Mouse (Mus musculus) heart, postnatal 4 days (tissue): ENCODE measurements at regions not wholly inside any gene's neighbourhood (a gene's known extent, or its start where the extent isn't known, plus 50 kb on each side); places are given as distances from the start of the nearest gene placed in this dataset.

Source experiments
- DNase-seq: peaks from one replicate; pipeline ENCODE4 v3.0.0; 2021

DNA sequence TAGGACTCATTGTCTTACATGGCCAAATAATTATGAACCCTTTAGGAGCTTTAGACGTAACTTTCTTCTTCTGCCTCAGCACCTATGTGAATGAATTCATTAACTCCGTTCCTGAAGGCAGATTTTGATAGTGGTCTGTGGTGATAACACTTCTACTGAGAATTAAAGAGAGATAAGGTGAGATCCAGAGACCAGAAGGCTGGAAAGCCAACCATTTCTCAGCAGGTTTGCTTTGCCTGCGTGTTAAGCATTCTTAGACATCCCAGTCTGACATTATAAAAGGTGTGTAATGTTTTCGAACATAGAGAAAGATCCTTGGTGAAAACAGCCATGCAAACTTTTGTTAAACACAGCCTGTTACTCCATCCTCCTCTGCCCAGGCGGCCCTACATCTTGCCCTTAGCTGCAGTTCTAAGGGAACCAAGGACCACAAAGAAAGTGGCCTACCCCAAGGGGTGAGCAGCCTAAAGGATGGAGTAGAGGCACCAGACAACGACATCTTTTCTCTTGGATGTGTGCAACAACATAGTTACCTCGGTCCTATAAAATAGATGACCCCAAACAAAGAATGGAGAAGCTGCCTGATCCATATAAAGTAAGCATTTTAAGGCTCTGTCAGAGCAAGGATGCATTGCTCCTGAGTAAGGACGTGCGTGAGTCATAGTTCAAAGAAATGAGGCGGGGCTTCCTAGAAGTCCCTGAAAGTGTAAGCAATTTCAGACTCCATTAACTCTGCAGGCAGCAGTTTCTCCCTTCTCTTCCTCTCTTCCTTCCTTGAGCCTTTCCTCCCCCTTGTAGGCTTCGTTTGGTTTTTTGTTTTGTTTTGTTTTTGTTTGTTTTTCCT, 55.1 kb upstream of the Xpr1 start:
- no peak for DNase-seq

GRCm38 (mm10) chr1:155472956-155473646, 55.9 kb upstream of the Xpr1 start:
- no peak for DNase-seq

GRCm38 (mm10) chr1:155474973-155475372, 57.8 kb upstream of the Xpr1 start:
- no peak for DNase-seq

GRCm38 (mm10) chr1:155476237-155476636, 59.0 kb upstream of the Xpr1 start:
- no peak for DNase-seq

GRCm38 (mm10) chr1:155482148-155482547, 64.9 kb upstream of the Xpr1 start:
- DNase-seq = no peak

DNA sequence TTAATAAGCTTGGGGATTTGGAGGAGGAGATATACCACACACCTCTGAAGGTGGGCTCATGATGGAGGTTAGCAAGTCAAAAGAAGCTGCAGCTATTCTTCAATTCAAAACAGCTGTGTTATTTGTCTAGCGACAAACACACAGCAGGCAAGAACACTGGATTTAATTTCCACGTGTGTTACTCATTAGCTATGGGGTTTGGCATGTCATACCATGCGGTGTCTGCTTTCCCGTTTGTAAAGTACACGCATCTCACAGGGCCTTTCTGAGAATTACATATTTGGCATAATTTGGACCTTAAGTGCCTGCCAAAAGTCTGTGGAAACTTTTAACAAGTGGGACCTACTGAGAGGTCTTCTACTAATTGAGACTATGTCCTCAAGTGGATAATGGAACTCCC, 65.5 kb upstream of the Xpr1 start:
- no peak for DNase-seq

DNA sequence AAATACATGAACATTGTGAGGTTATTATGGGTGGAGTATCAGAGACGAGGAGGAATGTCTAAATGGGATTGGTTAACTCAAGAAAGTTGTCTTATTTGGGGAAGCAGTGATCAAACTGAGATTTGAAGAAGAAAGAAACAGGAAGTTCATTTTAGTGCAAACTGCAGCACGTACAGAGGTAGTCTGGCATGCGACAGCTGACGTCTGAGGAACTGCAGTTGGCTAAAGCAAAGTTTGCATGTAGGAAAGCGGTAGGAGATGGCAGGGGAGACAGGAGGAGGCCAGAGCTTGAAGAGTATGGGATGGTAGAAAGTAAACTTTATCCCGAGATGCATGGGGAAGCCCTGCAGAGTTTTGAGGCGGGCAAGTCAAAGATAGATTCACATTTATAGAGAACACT, 66.5 kb upstream of the Xpr1 start:
- no peak for DNase-seq

DNA sequence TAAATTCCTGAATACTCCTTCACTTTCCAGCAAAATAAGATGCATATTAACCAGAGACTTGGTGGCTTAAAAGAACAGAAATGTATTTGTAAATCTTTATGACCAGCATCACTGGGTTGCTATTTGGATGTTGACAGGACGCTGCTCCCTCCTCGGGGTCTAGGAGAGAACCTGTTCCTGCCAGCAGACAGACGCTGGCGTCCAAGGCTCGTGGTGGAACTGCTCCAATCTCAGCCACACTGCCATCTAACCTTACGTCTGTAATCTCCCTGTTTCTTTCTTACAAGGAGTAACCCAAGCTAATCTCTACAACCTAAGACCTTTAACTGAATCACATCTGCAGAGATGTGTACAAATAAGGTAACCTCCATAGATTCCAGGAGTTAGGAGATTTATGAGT, 70.1 kb upstream of the Acbd6 start:
- no peak for DNase-seq

DNA sequence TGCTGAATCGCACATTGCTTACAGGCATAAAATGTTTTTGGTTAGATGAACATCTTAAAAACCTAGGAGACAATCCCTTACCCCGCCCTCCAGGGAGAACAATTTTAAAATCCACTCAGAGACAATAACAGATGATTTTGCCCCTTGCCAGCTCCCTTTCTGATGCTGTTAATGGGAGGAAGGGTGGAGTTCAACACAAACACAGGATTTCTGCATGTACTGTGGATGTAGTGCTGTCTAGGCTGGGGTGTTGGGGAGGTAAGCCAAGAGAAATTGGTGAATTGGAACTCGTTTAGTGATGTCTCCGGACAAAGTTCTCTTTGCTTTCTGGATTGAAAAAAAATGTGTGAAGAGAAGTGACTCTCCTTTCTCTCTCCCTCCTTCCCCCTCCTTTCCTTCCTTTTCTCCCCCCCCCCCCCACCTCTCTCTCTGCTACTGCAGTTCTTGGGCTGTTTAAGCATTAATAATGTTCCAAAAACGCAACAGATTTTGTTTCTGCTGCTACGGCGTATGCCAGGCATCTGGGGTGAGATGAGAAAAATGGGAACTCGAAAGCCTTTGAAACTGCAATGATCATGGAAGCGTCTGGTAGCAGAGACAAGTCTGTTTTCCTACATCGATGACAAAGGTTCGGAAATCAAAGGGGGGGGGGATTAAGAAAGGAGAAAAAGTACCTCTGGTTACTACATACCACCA, 68.8 kb upstream of the Acbd6 start:
- no peak for DNase-seq

GRCm38 (mm10) chr1:155490131-155490530, 67.8 kb upstream of the Acbd6 start:
- DNase-seq = no peak

DNA sequence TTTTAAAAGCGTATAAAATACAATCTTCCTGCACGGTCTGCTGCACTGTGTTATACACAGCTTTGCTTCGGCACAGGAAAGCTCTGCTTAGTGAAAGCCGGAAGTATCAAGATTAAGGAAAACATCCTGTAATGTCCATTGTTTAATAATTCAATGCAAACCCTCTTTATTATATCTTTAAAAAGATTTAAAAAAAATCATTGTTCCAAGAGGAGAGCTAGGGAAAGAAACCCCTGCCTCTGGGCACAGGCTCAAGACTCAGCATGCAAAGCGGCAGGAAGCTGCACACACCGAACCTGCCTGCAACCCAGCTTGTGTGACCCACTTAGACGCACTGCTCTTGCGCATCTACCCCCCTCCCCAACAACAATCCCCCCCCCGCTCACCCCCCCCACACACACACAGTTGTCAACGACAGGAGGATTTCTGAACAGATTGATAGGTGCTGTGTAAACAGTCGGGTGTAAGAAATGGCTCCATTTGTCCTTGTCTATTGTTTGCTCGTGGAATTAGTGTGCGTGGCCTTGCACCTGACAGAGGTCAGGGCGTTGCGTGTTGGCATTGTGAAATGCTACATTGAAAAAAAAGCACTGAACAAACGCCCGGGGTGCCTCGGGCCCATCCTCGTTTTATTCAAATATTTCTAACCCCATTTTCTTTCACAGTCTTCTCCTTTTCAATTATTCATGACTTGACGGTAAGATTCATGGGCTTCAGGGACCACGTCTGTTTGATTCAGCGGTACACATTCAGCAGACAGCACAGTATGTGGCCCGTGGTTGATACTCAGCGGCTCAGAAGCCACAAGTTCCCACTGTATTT, 66.5 kb upstream of the Acbd6 start:
- DNase-seq = no peak

DNA sequence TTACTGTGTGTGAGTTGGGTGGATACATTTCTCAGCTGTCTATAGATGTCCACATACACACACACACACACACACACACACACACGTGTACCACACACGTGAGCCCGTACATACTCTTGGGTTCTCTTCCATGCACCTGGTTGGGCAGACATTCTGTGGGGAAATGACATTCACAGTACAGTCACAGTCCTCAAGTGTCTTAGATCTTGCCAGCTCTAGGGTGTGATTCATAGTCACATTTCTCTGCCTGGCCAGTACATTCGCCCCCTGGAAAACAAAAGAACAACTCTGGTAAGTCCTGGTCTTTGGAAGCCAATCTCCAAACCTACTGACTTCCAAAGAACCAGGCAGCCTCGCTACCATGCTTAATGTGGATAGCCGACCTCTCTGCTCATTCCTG, 64.6 kb upstream of the Acbd6 start:
- DNase-seq = no peak

GRCm38 (mm10) chr1:155493799-155494198, 64.1 kb upstream of the Acbd6 start:
- no peak for DNase-seq

DNA sequence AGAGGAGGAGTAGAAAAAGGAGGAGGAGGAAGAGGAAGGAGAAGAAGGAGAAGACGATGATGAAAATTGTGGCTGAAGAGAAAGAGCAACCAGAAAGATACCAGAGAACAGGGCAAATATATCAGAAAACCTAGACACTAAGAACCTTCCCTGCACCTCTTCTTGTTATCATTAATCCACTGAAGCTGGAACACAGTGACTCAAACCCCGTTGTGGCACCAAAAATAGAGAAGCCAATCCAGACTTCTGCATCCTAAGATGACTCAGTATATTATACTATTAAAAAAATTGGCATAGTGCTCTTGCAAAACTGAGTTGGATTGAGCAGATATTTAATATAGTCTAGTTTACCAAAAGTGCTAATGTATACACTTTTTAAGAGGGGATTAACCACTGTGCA, 63.6 kb upstream of the Acbd6 start:
- no peak for DNase-seq

- no peak for DNase-seq
Observed at GRCm38 (mm10) chr1:155499735-155500134, 58.2 kb upstream of the Acbd6 start.

DNA sequence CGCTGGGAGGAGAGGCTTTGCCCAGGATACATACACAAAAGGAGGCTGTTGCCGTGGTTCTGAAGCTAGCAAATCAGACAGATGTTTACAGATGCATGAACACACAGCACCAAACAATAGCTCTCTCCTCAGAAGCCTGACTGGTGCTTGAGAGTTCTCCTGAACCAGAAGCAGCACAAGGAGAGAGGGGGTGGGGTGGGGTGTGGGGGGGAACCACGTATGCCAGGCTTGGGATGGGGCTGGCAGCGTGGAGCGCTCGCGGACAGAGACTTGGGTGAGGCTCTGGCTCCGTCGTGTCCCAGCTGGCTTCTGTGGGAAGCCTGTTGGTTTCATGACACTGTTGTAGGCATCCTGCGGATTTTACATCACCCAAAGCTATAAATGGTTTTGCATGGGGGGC, 55.1 kb upstream of the Acbd6 start:
- DNase-seq = no peak

DNA sequence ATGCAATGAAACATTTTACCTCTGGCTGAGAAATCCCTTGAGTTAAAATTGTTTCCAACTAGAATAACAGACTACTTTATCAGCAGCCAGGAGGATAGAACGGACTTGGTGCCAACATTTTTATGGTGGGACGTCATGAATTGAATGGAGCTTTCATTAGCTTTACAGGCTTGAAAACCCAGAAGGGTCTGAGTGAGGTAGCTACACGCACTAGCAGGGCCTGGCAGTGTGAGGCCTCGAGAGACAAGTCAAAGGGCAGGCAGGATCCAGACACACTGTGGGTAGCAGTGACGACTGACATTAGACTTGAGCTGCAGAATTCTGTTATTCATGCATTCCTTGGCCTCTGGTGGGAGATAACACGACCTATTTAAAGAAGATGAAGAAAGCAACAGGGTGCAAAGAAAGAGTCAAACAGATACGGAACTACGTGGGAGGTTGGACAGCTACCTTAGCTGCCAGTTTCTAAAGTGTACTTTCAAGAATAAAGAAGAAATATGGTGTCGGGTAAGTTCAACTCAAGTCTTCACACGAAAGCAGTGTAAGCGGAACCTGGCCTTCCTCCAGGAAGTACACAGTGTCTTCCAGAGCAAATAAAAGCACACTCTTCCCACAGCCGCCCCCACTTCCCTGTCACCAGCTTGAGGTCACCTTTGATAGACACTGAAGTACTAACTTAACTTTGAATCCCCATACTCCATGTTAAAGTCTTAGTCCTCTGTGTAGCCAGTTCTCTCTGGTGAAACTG, 53.2 kb upstream of the Acbd6 start:
- DNase-seq = peak; percentile 71

GRCm38 (mm10) chr1:155505361-155506077, 52.4 kb upstream of the Acbd6 start:
- peak; percentile 25 for DNase-seq
